Mouse (Mus musculus) layer of hippocampus, postnatal 14 days (tissue): Measurements from ENCODE around the gene Hspb8. TPM values are rescaled to one million over a fixed set of nuclear protein-coding genes. Genes with fewer than 3 reads are reported as not detected.
"Not testable (repeated sequence)": the region's sequence is repeated elsewhere in the genome, so short reads cannot be mapped to it uniquely, and the experiment has no call there.

ENCODE experiments used
- DNase-seq, 2 experiments: peaks; one replicate each; pipeline ENCODE4 v3.0.0; 2021 to 2022; ENCODE audit warnings: low spot score in 2 of 2, mixed read lengths in 1 of 2
- total RNA-seq, 2 experiments: library from RNA; stranded (reverse); gene quantifications; 2 replicates each; pipeline ENCODE4 v1.2.3; 2021

Hspb8 gene
- total RNA-seq, 2 experiments from 2014 or later: 11.3 to 13.8 TPM

GRCm38 (mm10) chr5:116434976-116435850 is 12.5 kb upstream of the Hspb8 start:
- no peak for DNase-seq

GRCm38 (mm10) chr5:116432871-116433270 is 10.2 kb upstream of the Hspb8 start:
- DNase-seq: no peak

- DNase-seq: no peak
These were observed 4.0 kb upstream of the Hspb8 start for GRCm38 (mm10) chr5:116426701-116427100.

- not testable (repeated sequence) for DNase-seq
These were observed 3.0 kb upstream of the Hspb8 start for GRCm38 (mm10) chr5:116425709-116426108.

GRCm38 (mm10) chr5:116425273-116425672 is 2.6 kb upstream of the Hspb8 start:
- DNase-seq: no peak

GRCm38 (mm10) chr5:116423746-116424145 is 1.1 kb upstream of the Hspb8 start:
- DNase-seq: no peak

GRCm38 (mm10) chr5:116421791-116422481 is 728 bp downstream of the Hspb8 start:
- no peak for DNase-seq

GRCm38 (mm10) chr5:116420759-116421225 is 1.9 kb downstream of the Hspb8 start:
- peak; percentile 31 to 62 for DNase-seq

- DNase-seq: no peak
These were observed 2.5 kb downstream of the Hspb8 start for GRCm38 (mm10) chr5:116420213-116420612.

GRCm38 (mm10) chr5:116419322-116420045 is 3.2 kb downstream of the Hspb8 start:
- DNase-seq: no peak

GRCm38 (mm10) chr5:116416208-116416607 is 6.5 kb downstream of the Hspb8 start:
- DNase-seq: no peak

- DNase-seq: no peak
These were observed 12.7 kb downstream of the Hspb8 start for GRCm38 (mm10) chr5:116409689-116410590.

GRCm38 (mm10) chr5:116408965-116409364 is 13.7 kb downstream of the Hspb8 start:
- no peak for DNase-seq

GRCm38 (mm10) chr5:116407936-116408335 is 14.7 kb downstream of the Hspb8 start:
- DNase-seq: peak in 1 of 2 experiments; percentile 30

GRCm38 (mm10) chr5:116407321-116407720 is 15.3 kb downstream of the Hspb8 start:
- no peak for DNase-seq

GRCm38 (mm10) chr5:116406507-116406906 is 16.2 kb downstream of the Hspb8 start:
- no peak for DNase-seq

GRCm38 (mm10) chr5:116405934-116406333 is 16.7 kb downstream of the Hspb8 start:
- no peak for DNase-seq

GRCm38 (mm10) chr5:116404063-116404462 is 18.6 kb downstream of the Hspb8 start:
- no peak for DNase-seq

GRCm38 (mm10) chr5:116400801-116401200 is 21.9 kb downstream of the Hspb8 start:
- DNase-seq: no peak

GRCm38 (mm10) chr5:116400042-116400730 is 22.5 kb downstream of the Hspb8 start:
- no peak for DNase-seq
